Mouse (Mus musculus) thymus, adult 2 months (tissue): ENCODE data around the gene Srrm4. TPM values are rescaled to one million over a fixed set of nuclear protein-coding genes. Genes with fewer than 3 reads are reported as not detected.

ENCODE experiments used
- DNase-seq: peaks from one replicate; pipeline ENCODE4 v3.0.0; 2021
- H3K27ac ChIP-seq: fragments of 200-500 bp; 2 replicates; pipeline ENCODE4 v1.5.1; 2012; ENCODE audit warnings: low read length, control low read depth; ENCODE audit not compliant: control insufficient read depth, insufficient read depth
- H3K27me3 ChIP-seq: fragments of 200-500 bp; 2 replicates; pipeline ENCODE4 v1.6.1; 2012; ENCODE audit warnings: mild to moderate bottlenecking, low read length, moderate library complexity, mixed read lengths; ENCODE audit not compliant: control insufficient read depth, insufficient read depth
- H3K36me3 ChIP-seq: fragments of 200-500 bp; 2 replicates; pipeline ENCODE4 v1.6.1; 2012; ENCODE audit warnings: mild to moderate bottlenecking, low read length, moderate library complexity; ENCODE audit not compliant: control insufficient read depth, insufficient read depth
- H3K4me1 ChIP-seq: fragments of 200-500 bp; replicated peaks from 2 replicates; pipeline ENCODE4 v1.6.1; 2012; ENCODE audit warnings: low read length; ENCODE audit not compliant: control insufficient read depth, insufficient read depth
- H3K4me3 ChIP-seq: fragments of 200-500 bp; 2 replicates; pipeline ENCODE4 v1.5.1; 2012; ENCODE audit warnings: mild to moderate bottlenecking, low read length, control low read depth, moderate library complexity; ENCODE audit not compliant: control insufficient read depth, insufficient read depth
- CTCF ChIP-seq: fragments of 200-500 bp; IDR thresholded peaks from 2 replicates; pipeline ENCODE4 v1.5.1; 2012; ENCODE audit warnings: mild to moderate bottlenecking, control low read depth, low read length, moderate library complexity, borderline replicate concordance; ENCODE audit not compliant: control insufficient read depth, poor library complexity, insufficient read depth; ENCODE audit errors: extremely low read depth
- POLR2A ChIP-seq: fragments of 200-500 bp; IDR thresholded peaks from 2 replicates; pipeline ENCODE4 v1.6.1; 2012; ENCODE audit warnings: mild to moderate bottlenecking, low read length, control low read depth, moderate library complexity; ENCODE audit not compliant: control insufficient read depth, poor library complexity, insufficient read depth; ENCODE audit errors: extremely low read depth
- WGBS: fragments of 180-500 bp; shearing (Covaris S2); methylation state at CpG from one replicate; pipeline ENCODE4 v1.1.7; 2018; 5-methylcytosine and 5-hydroxymethylcytosine counted together
- polyA plus RNA-seq: library from polyadenylated mRNA; depleted of rRNA; stranded (reverse); fragments of >200 nt; gene quantifications from 2 replicates; pipeline ENCODE4 v1.2.3, GENCODE M21; 2012

Gene Srrm4
- polyA plus RNA-seq, 1 experiment: 0.67 TPM

GRCm38 (mm10) chr5:116416208-116416607 is 175.4 kb downstream of the Srrm4 start:
- TF ChIP-seq CTCF (no peak), POLR2A (no peak)
- H3K27ac ChIP-seq: no peak overlapping the region
- no peaks in the 10 kb centered on the region for H3K4me1 ChIP-seq
- no peaks in the 10 kb centered on the region for H3K27me3 ChIP-seq
- no peak overlapping the region for H3K4me3 ChIP-seq
- no peaks in the 10 kb centered on the region for H3K36me3 ChIP-seq
- WGBS: 72% methylated on average over 5 of the region's 5 CpGs
- no peak for DNase-seq

DNA sequence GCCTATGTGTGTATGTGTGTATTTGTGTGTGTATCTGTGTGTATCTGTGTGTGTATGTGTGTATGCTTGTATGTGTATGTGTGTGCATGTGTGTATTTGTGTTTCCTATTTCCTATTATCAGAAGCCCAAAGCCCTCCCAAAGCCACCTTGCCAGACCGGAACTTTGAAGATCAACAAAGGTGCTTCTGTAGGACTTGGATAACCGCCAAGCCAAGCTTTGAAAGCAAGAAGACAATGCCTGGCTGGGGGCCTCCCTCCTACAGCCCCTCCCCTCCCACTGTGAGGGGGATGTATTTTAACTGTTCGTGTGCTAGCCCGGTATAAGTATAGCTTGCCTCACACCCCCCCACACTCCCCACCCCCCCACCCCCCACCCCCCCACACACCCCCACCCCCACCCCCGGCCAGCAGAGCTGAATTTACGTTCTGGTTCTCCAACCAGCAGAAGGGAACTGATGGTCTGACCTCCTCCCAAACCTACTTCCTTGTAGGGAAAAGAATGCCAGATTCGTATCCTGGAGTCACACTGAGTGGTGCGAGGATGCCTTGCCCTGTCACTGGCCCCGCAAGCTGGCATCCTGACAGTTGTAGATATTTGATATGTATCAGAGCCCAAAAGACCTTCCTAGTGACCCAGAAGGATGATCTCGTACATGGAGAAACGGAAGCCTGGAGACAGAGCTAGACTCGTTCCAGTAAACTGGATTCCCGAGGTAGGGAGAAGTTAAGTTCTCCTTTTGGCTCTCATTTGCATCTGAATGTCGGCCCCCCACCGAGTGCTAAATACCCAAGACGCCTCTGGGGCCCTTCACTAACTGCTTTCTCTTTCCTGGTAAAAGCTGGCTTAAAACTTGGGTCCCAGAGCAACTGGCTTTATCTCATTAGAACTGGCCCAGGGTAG is 181.7 kb downstream of the Srrm4 start:
- Histone ChIP-seq H3K4me3 (no peak overlapping the region), H3K27me3 (no peaks in the 10 kb centered on the region), H3K4me1 (no peaks in the 10 kb centered on the region), H3K36me3 (no peaks in the 10 kb centered on the region), H3K27ac (no peak overlapping the region)
- WGBS: 28% methylated on average over 16 of the region's 16 CpGs
- no peak for TF ChIP-seq POLR2A
- no peak for TF ChIP-seq CTCF
- DNase-seq: no peak

GRCm38 (mm10) chr5:116408965-116409364 is 182.7 kb downstream of the Srrm4 start:
- Histone ChIP-seq H3K4me3 (no peak overlapping the region), H3K36me3 (no peaks in the 10 kb centered on the region), H3K27ac (no peak overlapping the region), H3K27me3 (no peaks in the 10 kb centered on the region), H3K4me1 (no peaks in the 10 kb centered on the region)
- no peak for TF ChIP-seq CTCF
- no peak for TF ChIP-seq POLR2A
- no peak for DNase-seq
- 80% methylated on average over 9 of the region's 9 CpGs for WGBS

DNA sequence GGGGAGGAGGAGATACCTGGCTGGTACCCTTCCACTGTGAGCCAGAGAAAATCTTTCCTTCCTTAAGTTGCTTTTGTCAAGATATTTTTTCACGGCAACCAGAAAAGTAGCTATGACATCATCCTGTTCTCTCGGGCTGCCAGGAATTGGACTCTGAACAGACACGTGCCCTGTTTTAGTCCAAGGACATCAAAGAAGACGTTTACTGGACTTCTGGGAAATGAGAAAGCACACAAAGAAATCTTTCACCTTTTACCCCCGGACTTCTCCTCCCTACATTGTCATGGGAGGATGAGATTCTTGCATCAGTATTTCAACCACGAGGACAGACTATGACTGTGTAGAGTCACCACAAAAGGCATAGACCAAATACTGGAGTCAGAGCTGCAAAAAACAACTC is 183.7 kb downstream of the Srrm4 start:
- 39% methylated on average over 6 of the region's 6 CpGs for WGBS
- H3K27ac ChIP-seq: no peak overlapping the region
- no peak for DNase-seq

GRCm38 (mm10) chr5:116407321-116407720 is 184.3 kb downstream of the Srrm4 start:
- no peaks in the 10 kb centered on the region for H3K27me3 ChIP-seq
- H3K4me1 ChIP-seq: no peaks in the 10 kb centered on the region
- H3K4me3 ChIP-seq: no peak overlapping the region
- no peak for TF ChIP-seq POLR2A
- no peak for TF ChIP-seq CTCF
- H3K36me3 ChIP-seq: no peaks in the 10 kb centered on the region
- DNase-seq: no peak
- 27% methylated on average over 4 of the region's 4 CpGs for WGBS
- no peak overlapping the region for H3K27ac ChIP-seq

More for the DNA sequence above, 183.7 kb downstream of the Srrm4 start:
- Histone ChIP-seq H3K4me3 (no peak overlapping the region), H3K36me3 (no peaks in the 10 kb centered on the region), H3K27me3 (no peaks in the 10 kb centered on the region), H3K4me1 (no peaks in the 10 kb centered on the region)
- TF ChIP-seq POLR2A: no peak
- TF ChIP-seq CTCF: no peak

- no peak for DNase-seq
- TF ChIP-seq CTCF: no peak
- TF ChIP-seq POLR2A: no peak
- Histone ChIP-seq H3K4me1 (no peaks in the 10 kb centered on the region), H3K27ac (no peak overlapping the region), H3K4me3 (no peak overlapping the region), H3K27me3 (no peaks in the 10 kb centered on the region), H3K36me3 (no peaks in the 10 kb centered on the region)
- WGBS: 74% methylated on average over 3 of the region's 3 CpGs
Measured at GRCm38 (mm10) chr5:116406507-116406906, 185.1 kb downstream of the Srrm4 start.
